Mouse (Mus musculus): ENCODE measurements at regions not wholly inside any gene's neighbourhood (a gene's known extent, or its start where the extent isn't known, plus 50 kb on each side); places are given as distances from the start of the nearest gene placed in this dataset.
A peak's percentile ranks its signal among the peaks of the same experiment; 100 is the strongest.

DNA sequence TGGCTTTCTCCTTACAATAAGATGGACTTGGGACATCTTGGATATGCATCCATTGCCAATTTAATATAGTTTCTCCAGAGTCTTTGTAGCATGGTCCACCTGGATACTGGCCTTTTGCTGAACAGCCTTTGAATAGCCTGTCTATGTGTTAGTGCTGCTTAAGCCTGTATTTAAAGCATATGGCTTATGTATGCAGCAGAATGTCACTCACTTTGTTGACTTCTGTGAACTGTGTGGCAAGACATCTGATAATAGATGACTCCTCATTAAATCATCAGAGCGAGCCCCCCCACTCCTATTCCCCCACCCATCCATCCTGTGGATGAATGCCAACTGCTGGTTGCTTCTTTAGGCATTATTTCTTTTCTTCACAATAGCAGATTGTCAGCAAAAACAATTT lies 268.2 kb upstream of the Bmp2 start:
- peak; percentile 71 for DNase-seq
- no peaks in the 10 kb centered on the region for H3K36me3 ChIP-seq (ENCODE audit: insufficient read depth)
- no peak overlapping the region for H3K4me3 ChIP-seq (ENCODE audit: low read depth, low read length)
- no peak overlapping the region for H3K4me2 ChIP-seq
- 37% methylated on average over 1 of the region's 1 CpGs for WGBS
- no peaks in the 10 kb centered on the region for H3K9me3 ChIP-seq (ENCODE audit: low read depth, low read length)
- H3K27ac ChIP-seq (ENCODE audit: low read depth), result no peak overlapping the region
- no peaks in the 10 kb centered on the region for H3K4me1 ChIP-seq (ENCODE audit: insufficient read depth)
- no peak for TF ChIP-seq CTCF (IDR thresholded peaks at IDR 0.05; ENCODE audit: low read depth)
- H3K9ac ChIP-seq, result no peak overlapping the region
- no peaks in the 10 kb centered on the region for H3K27me3 ChIP-seq (ENCODE audit: insufficient read depth, low read length)
- ATAC-seq (ENCODE audit: insufficient read depth), result peak; percentile 77

DNA sequence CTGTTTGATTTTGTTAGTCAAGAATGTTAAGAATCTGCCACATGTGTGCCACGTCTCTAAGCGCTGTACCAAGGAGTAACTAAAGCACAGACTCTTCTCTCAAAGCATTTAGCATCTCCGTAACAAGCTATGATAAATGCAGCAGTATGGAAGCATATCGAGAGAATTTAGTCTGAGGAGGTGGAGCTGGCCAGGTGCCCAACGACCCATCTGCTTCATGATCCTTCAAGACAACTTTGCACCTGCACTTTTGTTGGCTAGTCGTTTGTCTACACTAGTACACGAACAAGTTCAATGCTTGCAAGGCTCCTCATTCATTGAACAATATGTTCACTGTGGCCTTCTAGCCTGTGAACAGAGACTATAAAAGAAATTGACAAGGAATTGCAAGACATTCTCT lies 257.8 kb upstream of the Bmp2 start:
- ATAC-seq (ENCODE audit: insufficient read depth) (no peak), DNase-seq (no peak)
- no peak overlapping the region for H3K4me3 ChIP-seq (ENCODE audit: low read depth, low read length)
- no peaks in the 10 kb centered on the region for H3K27me3 ChIP-seq (ENCODE audit: insufficient read depth, low read length)
- no peaks in the 10 kb centered on the region for H3K4me1 ChIP-seq (ENCODE audit: insufficient read depth)
- no peak for TF ChIP-seq CTCF (IDR thresholded peaks at IDR 0.05; ENCODE audit: low read depth)
- no peak overlapping the region for H3K27ac ChIP-seq (ENCODE audit: low read depth)
- H3K9me3 ChIP-seq (ENCODE audit: low read depth, low read length), result no peaks in the 10 kb centered on the region
- whole genome bisulfite sequencing, result 56% methylated on average over 7 of the region's 7 CpGs
- H3K4me2 ChIP-seq, result no peak overlapping the region
- no peak overlapping the region for H3K9ac ChIP-seq
- H3K36me3 ChIP-seq (ENCODE audit: insufficient read depth), result no peaks in the 10 kb centered on the region

DNA sequence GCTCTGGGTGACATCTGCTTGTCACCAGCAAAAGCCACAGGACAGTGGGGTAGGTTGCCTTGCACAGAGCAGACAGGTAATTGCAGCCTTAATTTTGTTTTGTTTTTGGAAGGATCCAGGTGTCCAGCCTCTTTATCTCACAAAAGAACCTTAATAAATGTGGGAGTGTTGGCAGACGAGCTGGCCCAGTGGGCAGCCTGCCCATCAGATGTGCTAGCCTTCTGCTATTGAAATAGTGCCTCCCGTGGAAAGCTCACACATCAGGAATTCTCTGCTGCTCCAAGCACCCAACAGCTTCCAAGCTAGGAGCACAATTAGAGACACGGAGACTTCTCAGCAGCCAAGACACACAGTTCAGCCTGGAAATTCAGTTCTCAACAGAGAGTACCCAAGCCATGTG lies 246.0 kb upstream of the Bmp2 start:
- Histone ChIP-seq H3K4me3 (ENCODE audit: low read depth, low read length) (no peak overlapping the region), H3K4me1 (ENCODE audit: insufficient read depth) (no peaks in the 10 kb centered on the region), H3K27me3 (ENCODE audit: insufficient read depth, low read length) (no peaks in the 10 kb centered on the region), H3K9me3 (ENCODE audit: low read depth, low read length) (no peaks in the 10 kb centered on the region), H3K27ac (ENCODE audit: low read depth) (no peak overlapping the region), H3K9ac (no peak overlapping the region), H3K4me2 (no peak overlapping the region), H3K36me3 (ENCODE audit: insufficient read depth) (no peaks in the 10 kb centered on the region)
- TF ChIP-seq CTCF (IDR thresholded peaks at IDR 0.05; ENCODE audit: low read depth), result no peak
- WGBS, result 44% methylated on average over 3 of the region's 3 CpGs
- no peak for ATAC-seq (ENCODE audit: insufficient read depth)
- peak; percentile 15 for DNase-seq

DNA sequence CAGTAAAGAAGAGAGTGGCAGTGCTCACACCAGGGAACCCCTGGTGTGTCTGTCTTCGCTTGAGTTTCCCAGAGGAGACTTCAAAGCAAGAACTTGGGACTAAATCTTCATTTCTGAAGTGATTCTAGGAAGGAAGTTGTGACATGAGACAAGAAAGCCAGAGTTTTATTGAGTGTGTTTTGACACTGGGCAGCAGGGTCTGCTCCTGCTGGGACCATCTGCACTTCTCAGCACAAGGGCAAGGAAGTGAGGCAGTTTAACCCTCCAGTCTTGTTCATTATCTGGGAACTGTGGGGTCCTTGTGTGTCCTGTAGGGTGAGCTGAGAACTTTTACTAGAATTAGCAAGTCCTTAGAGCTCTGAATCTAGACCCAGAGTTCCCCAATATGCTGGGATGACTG lies 241.0 kb upstream of the Bmp2 start:
- ATAC-seq (ENCODE audit: insufficient read depth) (0 out of 2 replicates have a peak, but pooled peaks have one; percentile 38), DNase-seq (peak; percentile 47)
- WGBS, result 23% methylated on average over 1 of the region's 1 CpGs
- Histone ChIP-seq H3K9me3 (ENCODE audit: low read depth, low read length) (no peaks in the 10 kb centered on the region), H3K4me3 (ENCODE audit: low read depth, low read length) (no peak overlapping the region), H3K4me1 (ENCODE audit: insufficient read depth) (no peaks in the 10 kb centered on the region), H3K4me2 (no peak overlapping the region), H3K9ac (no peak overlapping the region), H3K27ac (ENCODE audit: low read depth) (no peak overlapping the region), H3K27me3 (ENCODE audit: insufficient read depth, low read length) (no peaks in the 10 kb centered on the region), H3K36me3 (ENCODE audit: insufficient read depth) (no peaks in the 10 kb centered on the region)
- TF ChIP-seq CTCF (IDR thresholded peaks at IDR 0.05; ENCODE audit: low read depth), result no peak

DNA sequence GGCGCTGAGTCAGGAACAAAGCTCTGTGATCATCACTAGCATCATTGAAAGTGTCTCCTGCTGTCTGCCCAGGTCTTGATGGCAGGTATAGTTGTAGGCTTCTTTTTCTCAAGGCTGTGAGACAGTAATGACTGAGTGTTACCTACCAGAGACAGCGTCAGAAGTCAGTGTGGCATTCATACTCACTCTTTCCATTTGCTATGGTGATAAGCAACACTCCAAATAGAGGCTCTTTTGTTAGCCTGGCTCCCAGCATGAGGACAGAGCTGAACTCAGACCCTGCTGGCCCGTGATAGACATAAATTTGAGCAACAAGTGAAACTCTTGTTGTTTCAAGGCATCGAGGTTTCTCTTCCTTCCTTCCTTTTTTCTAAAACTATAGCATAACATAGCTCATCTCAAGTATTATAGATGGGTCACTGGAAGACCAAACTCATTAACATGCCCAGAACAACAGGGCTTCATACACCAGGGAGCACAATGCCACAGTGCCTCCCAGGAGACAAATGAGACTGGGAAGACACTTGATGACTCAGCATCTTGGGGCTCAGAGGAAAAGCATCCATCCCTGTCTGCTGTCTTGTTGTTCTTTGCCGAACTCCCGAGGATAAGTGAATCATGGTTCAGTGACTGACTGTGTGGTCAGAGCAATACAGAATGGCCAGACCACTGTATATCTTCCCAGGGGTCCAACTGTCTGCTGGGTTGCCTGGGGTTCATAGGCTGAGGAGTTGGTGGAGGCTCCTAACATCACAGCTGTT lies 225.5 kb upstream of the Bmp2 start:
- Histone ChIP-seq H3K27ac (ENCODE audit: low read depth) (no peak overlapping the region), H3K36me3 (ENCODE audit: insufficient read depth) (no peaks in the 10 kb centered on the region), H3K4me2 (no peak overlapping the region), H3K4me1 (ENCODE audit: insufficient read depth) (no peaks in the 10 kb centered on the region), H3K4me3 (ENCODE audit: low read depth, low read length) (no peak overlapping the region), H3K9ac (no peak overlapping the region), H3K27me3 (ENCODE audit: insufficient read depth, low read length) (no peaks in the 10 kb centered on the region), H3K9me3 (ENCODE audit: low read depth, low read length) (no peaks in the 10 kb centered on the region)
- DNase-seq, result no peak
- no peak for ATAC-seq (ENCODE audit: insufficient read depth)
- TF ChIP-seq CTCF (IDR thresholded peaks at IDR 0.05; ENCODE audit: low read depth), result no peak
- WGBS, result 55% methylated on average over 6 of the region's 6 CpGs

DNA sequence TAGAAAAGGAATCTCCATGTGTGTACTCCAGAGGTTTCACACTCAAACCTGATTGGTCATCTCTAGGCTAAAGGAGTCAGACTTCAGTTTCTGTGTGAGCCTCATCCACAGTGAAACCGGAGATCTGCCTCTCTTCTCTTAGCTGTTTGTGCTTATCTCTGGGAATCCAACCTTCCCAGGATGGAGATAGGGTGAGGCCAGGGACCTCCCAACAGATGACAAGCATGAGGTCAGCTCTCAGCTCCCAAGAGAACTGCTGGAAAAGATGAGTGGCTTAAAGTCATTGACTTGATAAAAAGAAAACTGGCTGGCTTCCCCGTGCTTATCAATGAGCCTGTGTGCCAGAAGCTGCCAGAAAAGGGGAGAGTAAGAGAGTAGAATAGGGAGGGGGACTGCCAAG lies 224.3 kb upstream of the Bmp2 start:
- Histone ChIP-seq H3K27me3 (ENCODE audit: insufficient read depth, low read length) (no peaks in the 10 kb centered on the region), H3K27ac (ENCODE audit: low read depth) (no peak overlapping the region), H3K4me3 (ENCODE audit: low read depth, low read length) (no peak overlapping the region), H3K4me2 (no peak overlapping the region), H3K9ac (no peak overlapping the region), H3K4me1 (ENCODE audit: insufficient read depth) (no peaks in the 10 kb centered on the region), H3K9me3 (ENCODE audit: low read depth, low read length) (no peaks in the 10 kb centered on the region), H3K36me3 (ENCODE audit: insufficient read depth) (no peaks in the 10 kb centered on the region)
- TF ChIP-seq CTCF (IDR thresholded peaks at IDR 0.05; ENCODE audit: low read depth), result no peak
- DNase-seq (no peak), ATAC-seq (ENCODE audit: insufficient read depth) (no peak)
- 2% methylated on average over 2 of the region's 2 CpGs for WGBS

DNA sequence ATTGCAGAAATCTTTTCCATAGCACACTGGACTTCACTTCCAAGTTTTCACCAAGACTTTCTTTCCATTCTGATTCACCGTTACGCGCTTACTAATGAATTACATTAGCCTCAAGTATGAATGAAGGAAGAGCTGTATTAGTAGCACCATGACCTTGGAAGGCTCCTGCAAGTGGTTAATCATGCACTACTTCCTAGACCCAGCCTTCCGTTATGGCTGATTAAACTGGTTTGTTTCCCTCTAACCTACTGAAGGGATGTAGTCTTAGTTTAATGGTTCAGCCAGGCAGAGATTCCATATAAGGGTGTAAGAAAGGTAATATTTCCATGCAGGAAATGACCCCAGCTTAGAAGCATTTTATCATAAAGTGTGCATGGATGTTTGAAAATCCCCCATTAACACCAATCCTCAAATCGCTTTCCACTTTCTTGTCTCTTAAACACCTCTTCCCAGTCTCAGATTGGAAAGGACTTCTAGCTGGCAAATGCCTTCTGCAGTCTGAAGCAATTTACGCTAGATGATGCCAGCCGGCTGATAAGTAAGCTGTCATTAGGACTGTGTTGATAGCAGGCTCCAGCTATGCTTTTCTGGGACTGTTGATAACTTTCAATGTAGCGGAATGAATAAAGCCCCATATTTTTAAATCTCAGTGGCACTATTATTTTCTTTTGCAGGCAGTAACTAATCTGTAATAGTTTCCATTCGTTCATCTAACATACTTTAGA lies 215.6 kb upstream of the Bmp2 start:
- Histone ChIP-seq H3K27ac (ENCODE audit: low read depth) (no peak overlapping the region), H3K4me1 (ENCODE audit: insufficient read depth) (no peaks in the 10 kb centered on the region), H3K9me3 (ENCODE audit: low read depth, low read length) (no peaks in the 10 kb centered on the region), H3K36me3 (ENCODE audit: insufficient read depth) (no peaks in the 10 kb centered on the region), H3K9ac (no peak overlapping the region), H3K27me3 (ENCODE audit: insufficient read depth, low read length) (no peaks in the 10 kb centered on the region), H3K4me3 (ENCODE audit: low read depth, low read length) (no peak overlapping the region), H3K4me2 (no peak overlapping the region)
- ATAC-seq (ENCODE audit: insufficient read depth) (no peak), DNase-seq (no peak)
- WGBS, result 65% methylated on average over 9 of the region's 9 CpGs
- TF ChIP-seq CTCF (IDR thresholded peaks at IDR 0.05; ENCODE audit: low read depth), result no peak

Measured in lung, embryonic 14.5 days (tissue).